Mouse (Mus musculus) layer of hippocampus, adult 2 months (tissue): Measurements from ENCODE around the gene Rft1. TPM values are rescaled to one million over a fixed set of nuclear protein-coding genes. Genes with fewer than 3 reads are reported as not detected.
A peak's percentile ranks its signal among the peaks of the same experiment; 100 is the strongest.
"Not testable (repeated sequence)": the region's sequence is repeated elsewhere in the genome, so short reads cannot be mapped to it uniquely, and the experiment has no call there.

Experiments
- DNase-seq, 2 experiments: peaks; one replicate each; pipeline ENCODE4 v3.0.0; 2022; ENCODE audit warnings: low spot score in 2 of 2
- H3K27ac ChIP-seq: fragments of 200-600 bp; 2 replicates; pipeline ENCODE4 v1.8.1; 2022
- H3K4me3 ChIP-seq: fragments of 200-600 bp; 2 replicates; pipeline ENCODE4 v1.8.1; 2022; ENCODE audit warnings: mild to moderate bottlenecking
- CTCF ChIP-seq: fragments of 200-600 bp; conservative IDR thresholded peaks from 2 replicates; pipeline ENCODE4 v1.8.1; 2022; ENCODE audit warnings: antibody characterized with exemption, mild to moderate bottlenecking, moderate library complexity
- total RNA-seq, 2 experiments: library from RNA; stranded (reverse); gene quantifications; 2 replicates each; pipeline ENCODE4 v1.2.3; 2021

Gene Rft1
- total RNA-seq, 2 experiments from 2014 or later = 10.8 to 12.0 TPM

GRCm38 (mm10) chr14:30702512-30702911 lies 48.4 kb downstream of the Rft1 start:
- no peak overlapping the region for H3K27ac ChIP-seq
- no peak for TF ChIP-seq CTCF
- DNase-seq = no peak
- no peak overlapping the region for H3K4me3 ChIP-seq

GRCm38 (mm10) chr14:30703079-30703478 lies 48.9 kb downstream of the Rft1 start:
- Histone ChIP-seq H3K27ac (no peak overlapping the region), H3K4me3 (no peak overlapping the region)
- no peak for TF ChIP-seq CTCF
- DNase-seq = no peak

DNA sequence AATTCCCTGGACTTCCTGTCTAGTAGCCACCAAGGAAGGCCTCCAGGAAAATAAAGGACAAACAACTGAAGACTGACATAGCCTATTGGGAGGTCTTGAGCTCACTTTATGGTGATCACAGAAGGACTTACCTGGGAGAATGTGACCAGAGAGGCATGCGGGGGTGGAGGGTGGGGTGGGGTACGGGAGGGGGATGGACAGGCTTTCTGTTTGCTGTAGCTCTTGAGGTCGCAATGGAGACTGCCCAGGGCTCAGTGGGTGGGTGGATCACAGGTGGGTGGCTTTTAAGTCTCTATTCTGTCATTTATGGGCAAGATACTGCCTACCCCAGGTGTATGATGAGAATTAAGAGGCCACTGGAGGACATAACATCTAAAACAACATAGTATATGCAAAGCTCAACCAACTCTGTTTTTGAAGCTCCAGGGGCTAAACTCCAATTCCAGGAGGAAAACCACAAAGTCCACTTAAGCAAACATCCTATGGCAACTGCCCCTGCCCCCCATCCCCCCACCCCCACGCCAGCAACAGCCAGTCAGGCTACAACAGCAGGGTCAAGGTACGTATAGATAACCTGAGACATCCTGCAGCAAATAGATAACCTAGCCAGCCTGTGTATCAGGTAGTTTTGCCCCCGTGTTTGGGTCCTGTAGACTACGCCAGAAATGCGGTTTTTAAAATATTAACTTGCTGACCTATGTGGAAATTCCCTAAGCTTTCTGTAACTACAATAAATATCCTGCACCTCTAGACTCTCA lies 50.1 kb downstream of the Rft1 start:
- Histone ChIP-seq H3K27ac (no peak overlapping the region), H3K4me3 (no peak overlapping the region)
- DNase-seq = no peak
- TF ChIP-seq CTCF = no peak

DNA sequence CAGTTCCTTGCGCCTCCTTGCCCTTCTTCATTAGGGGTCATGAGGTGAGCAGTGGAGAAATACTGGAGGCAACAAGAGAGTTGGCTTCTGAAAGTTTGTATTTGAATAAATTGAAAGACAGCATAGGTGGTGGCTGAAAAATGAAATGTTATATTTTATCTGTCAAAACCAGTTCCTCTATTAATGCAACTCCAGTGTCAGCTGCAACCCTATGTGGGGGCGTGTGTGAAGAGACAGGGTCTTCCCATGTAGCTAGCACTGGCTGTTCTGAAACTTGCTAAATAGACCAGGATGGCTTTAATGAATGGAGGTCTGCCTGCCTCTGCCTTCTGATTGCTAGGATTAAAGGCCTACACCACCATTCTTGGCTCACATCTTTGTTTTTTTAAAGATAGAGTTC lies 57.7 kb downstream of the Rft1 start:
- TF ChIP-seq CTCF = no peak
- Histone ChIP-seq H3K4me3 (no peak overlapping the region), H3K27ac (no peak overlapping the region)
- DNase-seq = no peak

- no peak for TF ChIP-seq CTCF
- DNase-seq = no peak
- no peak overlapping the region for H3K4me3 ChIP-seq
These were observed 59.6 kb downstream of the Rft1 start for GRCm38 (mm10) chr14:30713769-30714168.

DNA sequence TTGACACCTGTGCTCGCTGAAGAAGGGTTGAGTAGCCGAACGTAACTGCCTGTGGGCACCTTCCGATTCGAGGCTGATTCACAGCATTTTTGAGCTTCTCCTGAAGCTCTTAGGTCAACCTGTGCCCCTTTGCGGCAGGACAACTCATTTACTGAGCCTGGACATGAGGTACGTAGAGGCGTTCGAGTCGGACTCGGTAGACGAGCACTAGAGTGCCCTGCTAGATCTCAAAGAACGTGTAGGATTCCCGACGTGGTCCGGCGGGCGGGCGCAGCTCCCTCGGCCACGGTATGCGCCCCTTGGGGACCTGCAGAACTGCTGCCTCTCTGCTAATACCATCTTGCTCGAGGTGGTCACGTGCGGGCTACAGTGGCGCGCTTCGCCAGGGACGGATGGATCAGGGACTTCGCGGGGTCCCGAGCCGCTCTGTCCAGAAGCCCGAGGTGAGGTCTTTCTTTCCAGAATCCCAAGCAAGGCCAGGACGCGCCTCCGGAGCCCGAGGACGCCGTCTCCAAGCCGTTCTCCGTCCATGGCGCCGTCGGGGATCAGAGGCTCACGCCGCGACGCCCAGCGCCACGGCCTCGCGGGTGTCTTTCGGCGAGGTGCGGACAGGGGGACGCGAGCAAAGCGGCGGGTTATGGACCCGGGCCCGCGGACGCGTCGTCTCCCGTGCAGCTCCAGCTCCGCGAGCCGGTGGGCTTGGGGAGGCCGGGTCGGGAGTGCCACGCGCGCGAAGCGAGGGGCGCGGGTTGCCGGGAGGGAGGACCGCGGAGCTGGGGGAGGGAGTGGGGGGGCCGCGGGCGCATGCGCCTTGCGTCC lies 60.8 kb downstream of the Rft1 start, which contains the start of gene Sfmbt1:
Sfmbt1 (plus strand) TSS at position 51 of the 819 bp plus-strand sequence.
- H3K27ac ChIP-seq = peak within 1 kb of the TSS; percentile 96
- H3K4me3 ChIP-seq = peak within 1 kb of the TSS; percentile 96
- DNase-seq = no peak
- TF ChIP-seq CTCF = 0 out of 2 replicates have a peak, but pooled peaks have one; percentile 7

More at GRCm38 (mm10) chr14:30713769-30714168, 59.6 kb downstream of the Rft1 start:
- H3K27ac ChIP-seq = no peak overlapping the region

- Histone ChIP-seq H3K27ac (peak overlapping the region; percentile 96), H3K4me3 (peak overlapping the region; percentile 96)
- TF ChIP-seq CTCF = 0 out of 2 replicates have a peak, but pooled peaks have one; percentile 1
- DNase-seq = peak; percentile 77 to 80
These were observed 61.5 kb downstream of the Rft1 start for GRCm38 (mm10) chr14:30715618-30716050.

DNA sequence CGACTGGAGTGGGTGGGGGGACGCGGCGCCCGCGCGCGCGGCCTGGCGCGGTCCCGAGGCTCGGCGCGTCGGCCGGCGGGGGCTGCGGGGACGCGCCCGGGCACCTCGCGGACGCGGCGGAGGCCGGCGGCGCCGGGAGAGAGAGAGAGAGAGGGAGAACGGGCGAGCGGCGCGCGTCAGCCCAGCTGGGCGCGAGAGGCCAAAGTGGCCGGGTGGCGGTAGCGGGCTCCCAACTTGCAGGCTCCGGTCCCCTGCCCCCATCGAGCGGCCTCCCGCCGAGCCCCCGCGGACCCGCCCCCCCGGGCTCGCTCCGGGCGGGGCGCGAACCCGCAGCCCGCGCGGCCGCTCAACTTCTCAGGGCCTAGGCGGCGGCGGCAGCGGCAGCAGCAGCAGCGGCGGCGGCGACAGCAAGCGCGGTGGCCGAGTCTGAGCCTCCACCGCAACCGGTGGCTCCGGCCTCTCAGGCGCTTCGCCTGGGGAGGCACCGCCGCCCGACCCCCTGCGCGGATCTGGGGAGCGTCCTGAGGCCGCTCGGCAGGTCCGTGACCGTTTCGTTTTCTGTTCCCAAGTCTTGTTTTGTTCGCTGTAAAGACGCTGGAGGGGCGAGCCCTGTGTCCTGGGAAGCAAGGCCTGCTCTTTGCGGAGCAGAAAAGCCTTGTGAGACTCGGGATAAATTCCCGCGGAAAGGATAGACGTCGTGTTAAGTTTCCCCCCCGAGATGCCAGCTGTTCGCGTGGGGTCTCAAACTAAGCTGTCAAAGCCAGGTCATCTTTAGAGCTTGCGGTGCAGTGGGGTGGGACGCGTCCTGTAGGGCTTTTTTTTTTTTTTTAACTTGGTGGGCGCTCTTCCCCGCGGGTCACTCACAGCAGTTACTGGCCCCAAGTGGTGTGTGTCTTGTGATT lies 62.1 kb downstream of the Rft1 start:
- TF ChIP-seq CTCF = no peak
- Histone ChIP-seq H3K4me3 (peak overlapping the region; percentile 96), H3K27ac (peak overlapping the region; percentile 96)
- DNase-seq = peak in 1 of 2 experiments; percentile 54

GRCm38 (mm10) chr14:30716953-30717285 lies 62.8 kb downstream of the Rft1 start:
- TF ChIP-seq CTCF = no peak
- no peak for DNase-seq
- Histone ChIP-seq H3K27ac (peak overlapping the region; percentile 96), H3K4me3 (peak overlapping the region; percentile 96)

GRCm38 (mm10) chr14:30718696-30719095 lies 64.5 kb downstream of the Rft1 start:
- not testable (repeated sequence) for DNase-seq, H3K4me3 ChIP-seq, H3K27ac ChIP-seq

GRCm38 (mm10) chr14:30719514-30719913 lies 65.4 kb downstream of the Rft1 start:
- H3K27ac ChIP-seq = no peak overlapping the region
- no peak for TF ChIP-seq CTCF
- DNase-seq = no peak

DNA sequence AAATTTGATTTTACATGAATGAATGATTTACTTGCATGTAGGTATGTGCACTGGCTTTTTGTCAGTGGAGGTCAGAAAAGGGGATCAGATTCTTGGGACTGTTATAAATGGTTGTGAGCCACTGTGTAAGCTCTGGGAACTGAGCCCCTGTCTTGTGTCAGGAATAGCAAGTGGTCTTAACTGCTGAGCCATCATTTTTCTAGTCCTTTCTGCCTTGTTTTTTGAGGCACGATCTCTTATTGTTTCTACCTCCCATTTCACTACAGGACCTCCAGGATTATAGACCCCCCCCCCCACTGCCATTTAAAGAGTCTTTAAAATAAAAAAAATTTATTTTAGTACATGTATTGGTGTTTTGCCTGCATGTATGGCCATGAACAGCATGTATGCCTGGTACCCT lies 67.7 kb downstream of the Rft1 start:
- no peak overlapping the region for H3K4me3 ChIP-seq
- no peak overlapping the region for H3K27ac ChIP-seq
- no peak for DNase-seq
- TF ChIP-seq CTCF = no peak

More at GRCm38 (mm10) chr14:30719514-30719913, 65.4 kb downstream of the Rft1 start:
- no peak overlapping the region for H3K4me3 ChIP-seq
